Mouse (Mus musculus) left cerebral cortex, adult 2 months (tissue): ENCODE data around the gene Rph3al. TPM values are rescaled to one million over a fixed set of nuclear protein-coding genes. Genes with fewer than 3 reads are reported as not detected.

Experiments used
- DNase-seq, 2 experiments: peaks; one replicate each; pipeline ENCODE4 v3.0.0; 2021 to 2022; ENCODE audit warnings: low spot score in 2 of 2, mixed read lengths in 1 of 2; ENCODE audit errors: extremely low spot score in 1 of 2
- H3K27ac ChIP-seq: fragments of 200-600 bp; 2 replicates; pipeline ENCODE4 v1.8.1; 2022
- H3K4me3 ChIP-seq: fragments of 200-600 bp; 2 replicates; pipeline ENCODE4 v1.8.1; 2022
- CTCF ChIP-seq: fragments of 200-600 bp; IDR thresholded peaks from 2 replicates; pipeline ENCODE4 v1.8.1; 2022; ENCODE audit warnings: antibody characterized with exemption, mild to moderate bottlenecking, moderate library complexity
- intact Hi-C: fragments of 180-260 bp; cut with DNase I; formaldehyde crosslinking; loops from one replicate; pipeline ENCODE4 v1.15.1; 2025
- total RNA-seq, 2 experiments: library from RNA; stranded (reverse); gene quantifications; 2 replicates each; pipeline ENCODE4 v1.2.3; 2021

The Rph3al gene
- total RNA-seq, 2 experiments from 2014 or later = 2.3 to 2.7 TPM

- H3K27ac ChIP-seq = no peak overlapping the region
- no peak overlapping the region for H3K4me3 ChIP-seq
- no peak for DNase-seq
- intact Hi-C loops = no loop called here
- no peak for TF ChIP-seq CTCF
These were observed 15.5 kb downstream of the Rph3al start for GRCm38 (mm10) chr11:75922741-75923140.

- intact Hi-C loops = no loop called here
- TF ChIP-seq CTCF = no peak
- no peak overlapping the region for H3K4me3 ChIP-seq
- DNase-seq = no peak
- no peak overlapping the region for H3K27ac ChIP-seq
These were observed 19.1 kb downstream of the Rph3al start for GRCm38 (mm10) chr11:75919139-75919538.

GRCm38 (mm10) chr11:75917340-75917739 lies 20.9 kb downstream of the Rph3al start:
- no peak for DNase-seq
- no peak overlapping the region for H3K4me3 ChIP-seq
- no peak for TF ChIP-seq CTCF
- no peak overlapping the region for H3K27ac ChIP-seq
- intact Hi-C loops = no loop called here

- no peak overlapping the region for H3K4me3 ChIP-seq
- peak in 1 of 2 experiments; percentile 20 for DNase-seq
- peak; percentile 57 for TF ChIP-seq CTCF
- intact Hi-C loops = loop anchor here (1.0 to 2.0 kb wide), 2 partner anchors 53 to 253 kb away; no protein-coding TSS in a partner anchor
- no peak overlapping the region for H3K27ac ChIP-seq
These were observed 24.3 kb downstream of the Rph3al start for GRCm38 (mm10) chr11:75913953-75914352.

GRCm38 (mm10) chr11:75912944-75913657 lies 25.1 kb downstream of the Rph3al start:
- intact Hi-C loops = loop anchor here (1.0 kb wide), 1 partner anchor 254 kb away; no protein-coding TSS in a partner anchor
- peak in 1 of 2 experiments; percentile 26 for DNase-seq
- TF ChIP-seq CTCF = peak; percentile 76
- H3K27ac ChIP-seq = no peak overlapping the region
- no peak overlapping the region for H3K4me3 ChIP-seq

GRCm38 (mm10) chr11:75911962-75912361 lies 26.3 kb downstream of the Rph3al start:
- H3K27ac ChIP-seq = no peak overlapping the region
- intact Hi-C loops = no loop called here

GRCm38 (mm10) chr11:75909702-75910429 lies 28.4 kb downstream of the Rph3al start:
- no peak overlapping the region for H3K27ac ChIP-seq
- H3K4me3 ChIP-seq = no peak overlapping the region
- DNase-seq = no peak
- no peak for TF ChIP-seq CTCF
- intact Hi-C loops = no loop called here

More at GRCm38 (mm10) chr11:75911962-75912361, 26.3 kb downstream of the Rph3al start:
- TF ChIP-seq CTCF = peak; percentile 36
- DNase-seq = no peak
- no peak overlapping the region for H3K4me3 ChIP-seq

GRCm38 (mm10) chr11:75907406-75907805 lies 30.8 kb downstream of the Rph3al start:
- TF ChIP-seq CTCF = no peak
- Histone ChIP-seq H3K4me3 (no peak overlapping the region), H3K27ac (no peak overlapping the region)
- intact Hi-C loops = no loop called here
- no peak for DNase-seq

- intact Hi-C loops = no loop called here
- DNase-seq = no peak
- no peak overlapping the region for H3K4me3 ChIP-seq
- TF ChIP-seq CTCF = no peak
- no peak overlapping the region for H3K27ac ChIP-seq
These were observed 31.7 kb downstream of the Rph3al start for GRCm38 (mm10) chr11:75906556-75906955.

- no peak overlapping the region for H3K27ac ChIP-seq
- intact Hi-C loops = loop anchor here (5.0 kb wide), 1 partner anchor 123 kb away; no protein-coding TSS in a partner anchor
- no peak for TF ChIP-seq CTCF
- DNase-seq = no peak
- no peak overlapping the region for H3K4me3 ChIP-seq
These were observed 33.2 kb downstream of the Rph3al start for GRCm38 (mm10) chr11:75904982-75905381.

- Histone ChIP-seq H3K4me3 (no peak overlapping the region), H3K27ac (no peak overlapping the region)
- DNase-seq = no peak
- no peak for TF ChIP-seq CTCF
- intact Hi-C loops = loop anchor here (5.0 kb wide), 1 partner anchor 122 kb away; no protein-coding TSS in a partner anchor
These were observed 33.7 kb downstream of the Rph3al start for GRCm38 (mm10) chr11:75904501-75904900.

- TF ChIP-seq CTCF = peak; percentile 58
- intact Hi-C loops = loop anchor here (5.0 kb wide), 1 partner anchor 121 kb away; no protein-coding TSS in a partner anchor
- no peak overlapping the region for H3K27ac ChIP-seq
- no peak for DNase-seq
- no peak overlapping the region for H3K4me3 ChIP-seq
These were observed 34.7 kb downstream of the Rph3al start for GRCm38 (mm10) chr11:75903486-75903885.
